Mouse (Mus musculus) R1 (cell line): ENCODE measurements around the gene Nyx.
"Not testable (repeated sequence)": the region's sequence is repeated elsewhere in the genome, so short reads cannot be mapped to it uniquely, and the experiment has no call there.

Source experiments
- DNase-seq: peaks from one replicate; pipeline ENCODE4 v3.0.0-alpha.2; 2018; ENCODE audit warnings: low read depth, low spot score

The Nyx gene

DNA sequence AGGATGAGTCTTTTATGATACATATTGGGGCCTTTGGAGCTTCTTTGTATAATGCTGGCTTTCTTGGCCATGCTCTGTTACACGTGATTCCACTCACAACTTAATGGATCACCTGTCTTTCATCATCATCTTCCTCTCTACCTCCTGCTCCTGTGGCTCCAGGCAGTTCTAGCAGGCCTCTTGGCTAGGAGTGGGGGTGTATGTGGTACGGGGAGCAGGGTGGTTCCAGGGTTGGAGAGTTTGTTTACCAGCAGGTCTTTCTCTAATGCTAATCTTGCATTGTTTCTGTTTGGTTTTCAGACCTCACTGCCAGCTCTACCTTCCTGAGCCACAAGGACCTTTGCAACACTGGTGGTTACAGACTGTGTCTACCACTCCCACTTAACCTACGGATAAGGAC is at the start of gene Nyx:
Gene Nyx (plus strand): TSS at position 301 of the 400 bp plus-strand sequence.
- no peak for DNase-seq

DNA sequence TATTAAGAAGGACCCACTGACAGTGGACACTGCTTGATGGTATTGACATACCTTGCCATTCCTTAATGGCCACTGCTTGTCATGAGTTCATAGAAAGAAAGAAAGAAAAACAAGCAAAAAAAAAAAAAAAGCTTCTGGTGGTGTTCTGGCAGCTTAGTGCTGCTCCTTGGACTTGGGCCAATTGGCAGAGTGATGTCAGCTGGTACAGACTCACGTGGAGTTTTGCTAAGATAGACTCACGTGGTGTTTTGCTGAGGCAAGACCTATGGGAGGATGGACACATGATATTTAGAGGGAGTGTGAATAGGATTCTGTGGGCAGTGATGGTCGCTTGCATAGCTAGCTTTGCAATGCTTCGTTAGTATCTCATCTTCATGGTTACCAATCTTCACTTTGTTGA is 43.9 kb upstream of the Nyx start:
- DNase-seq = no peak

DNA sequence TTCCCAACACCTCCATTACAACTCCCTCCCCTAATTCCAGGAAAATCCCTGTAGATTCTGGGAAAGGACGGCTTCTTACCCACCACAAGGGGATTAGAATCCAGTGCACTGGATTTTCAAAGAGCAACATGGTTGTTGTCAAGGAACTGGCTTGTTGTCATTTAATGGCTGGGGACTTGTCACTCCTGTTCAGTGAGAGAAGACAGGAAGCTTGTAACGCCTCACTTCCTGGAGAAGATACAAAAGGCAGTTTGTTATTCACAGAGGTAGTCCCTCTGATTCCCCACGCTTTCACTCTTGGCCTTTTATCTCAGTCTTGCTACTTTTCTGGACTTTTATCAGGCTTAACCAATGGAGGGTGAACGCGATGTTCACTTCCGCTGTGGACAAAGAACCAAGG is 34.5 kb upstream of the Nyx start:
- peak; percentile 72 for DNase-seq

DNA sequence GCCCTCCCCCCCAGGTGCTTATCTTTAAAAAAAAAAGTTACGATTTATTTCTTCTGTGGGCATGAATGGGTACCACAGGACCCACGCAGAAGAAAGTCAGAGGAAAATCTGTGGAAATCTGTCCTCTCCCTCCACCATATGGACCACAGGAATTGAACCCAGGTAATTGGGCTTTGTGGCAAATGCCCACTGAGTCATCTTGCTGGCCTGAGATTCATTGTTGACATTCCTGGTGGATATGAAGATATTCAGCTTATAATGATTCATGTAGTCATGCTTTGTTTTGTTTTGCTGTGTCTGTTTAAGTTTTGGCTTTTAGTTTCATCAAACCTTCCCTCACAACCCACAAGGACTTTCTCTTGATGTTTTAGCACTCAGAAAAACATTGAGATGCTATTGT is 29.9 kb upstream of the Nyx start:
- DNase-seq = not testable (repeated sequence)

DNA sequence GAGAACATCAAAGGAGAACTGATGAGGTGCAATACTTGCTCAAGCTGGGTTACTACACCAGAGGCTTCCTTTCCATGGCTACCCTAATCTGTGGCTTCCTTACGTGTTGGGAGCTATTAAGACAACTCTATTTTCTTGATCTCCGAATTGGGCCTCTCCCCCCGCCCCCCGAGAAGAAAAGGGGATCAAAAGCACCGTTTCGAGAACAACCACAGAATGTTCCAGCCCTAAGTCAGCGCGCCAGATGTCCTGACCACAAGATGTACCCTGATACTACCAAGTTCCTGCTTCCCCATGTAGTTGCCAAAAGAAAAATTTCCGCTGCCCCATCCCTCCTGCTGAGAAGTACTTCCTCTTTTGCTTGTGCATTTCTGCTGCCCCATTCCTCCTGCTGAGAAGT is 9.4 kb upstream of the Nyx start:
- peak; percentile 21 for DNase-seq

DNA sequence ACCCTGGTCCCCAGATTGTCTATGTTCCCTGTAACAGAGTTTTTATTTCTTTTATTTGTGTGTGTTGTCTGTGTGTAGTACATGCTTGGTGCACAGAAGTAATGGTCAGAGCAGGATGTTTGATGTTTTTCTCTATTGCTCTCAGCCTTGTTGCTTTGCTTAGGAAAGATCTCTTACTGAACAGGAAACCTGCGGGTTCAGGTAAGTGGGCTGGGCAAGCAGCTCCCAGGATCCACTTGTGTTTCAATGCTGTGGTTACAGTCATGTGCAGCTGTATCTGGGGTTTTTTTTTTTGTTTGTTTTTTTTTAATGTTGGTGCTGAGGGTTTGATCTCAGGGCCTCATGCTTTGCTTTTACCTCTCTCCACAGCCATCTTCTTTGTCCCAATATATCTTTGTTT is 7.1 kb upstream of the Nyx start:
- DNase-seq = no peak

DNA sequence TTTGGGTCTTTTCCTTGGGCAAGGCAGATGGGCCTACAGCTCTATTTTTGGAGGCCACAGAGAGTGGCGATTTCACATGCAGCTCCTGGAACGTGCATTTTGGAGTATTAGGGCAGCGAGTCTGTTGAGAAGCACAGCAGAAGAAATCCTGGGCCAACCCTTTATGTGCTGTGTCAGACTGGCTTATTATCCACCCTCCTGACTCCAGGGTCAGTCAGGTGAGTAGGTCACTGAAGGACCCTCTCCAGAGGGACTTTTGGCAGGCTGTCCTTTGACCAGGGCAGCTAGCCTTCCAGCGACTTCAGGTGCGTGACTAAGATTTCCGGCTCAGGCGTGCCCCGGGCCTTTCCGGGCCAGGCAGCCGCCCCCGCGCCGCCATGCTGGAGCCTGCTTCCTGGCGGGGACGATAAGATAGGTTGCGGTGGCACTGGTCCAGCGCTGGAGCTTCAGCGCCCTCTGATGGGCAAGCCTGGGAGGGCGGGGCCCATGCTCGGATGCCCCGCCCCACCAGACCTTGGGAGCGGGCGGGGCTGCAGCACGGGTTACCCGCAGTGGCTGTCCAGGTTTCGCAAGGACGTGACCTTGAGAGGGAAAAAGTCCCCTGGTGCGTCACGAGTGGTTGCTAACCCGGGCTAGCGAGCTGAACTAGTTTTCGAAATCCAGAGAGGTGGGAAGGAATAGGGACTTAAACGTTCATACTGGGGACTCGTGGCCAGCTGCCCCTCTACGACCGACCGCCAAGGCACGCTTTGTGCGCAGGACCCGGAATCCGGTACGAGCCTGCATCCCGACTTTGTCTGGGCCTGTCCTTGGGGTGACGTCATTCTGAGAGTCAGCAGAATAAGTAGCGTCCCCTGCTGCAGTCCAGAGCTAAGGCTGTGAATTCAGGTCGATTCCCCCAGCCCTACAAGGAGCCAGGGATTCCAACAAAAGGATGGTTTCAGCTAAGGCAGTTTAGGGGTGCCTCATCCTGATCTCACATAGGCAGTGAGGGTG is 4.3 kb upstream of the Nyx start:
- DNase-seq = peak; percentile 90

DNA sequence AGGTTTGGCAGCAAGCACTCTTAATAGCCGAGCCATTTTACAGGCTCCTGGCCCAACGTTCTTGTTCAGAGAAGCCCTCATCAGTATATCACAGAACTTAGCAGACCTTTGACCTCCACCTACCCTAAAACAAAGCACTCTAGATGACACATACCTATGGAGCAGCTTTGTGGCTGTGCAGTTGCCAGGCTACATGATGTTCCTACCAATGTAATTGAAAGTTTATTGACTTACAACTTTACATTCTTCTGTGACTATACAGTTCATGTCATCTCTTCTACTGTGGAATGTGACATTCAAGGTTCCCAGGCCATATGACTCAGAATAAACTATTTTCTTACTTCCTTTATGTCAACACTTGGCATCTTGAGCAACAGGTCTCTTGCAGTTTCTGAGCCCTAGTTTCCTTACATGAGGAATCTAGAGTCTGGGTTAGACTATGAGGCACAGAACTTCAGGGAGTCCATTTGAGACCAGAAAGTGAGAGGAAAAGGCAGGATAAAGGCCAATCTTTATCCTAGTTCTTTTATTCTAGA is 2.9 kb upstream of the Nyx start:
- DNase-seq = no peak

DNA sequence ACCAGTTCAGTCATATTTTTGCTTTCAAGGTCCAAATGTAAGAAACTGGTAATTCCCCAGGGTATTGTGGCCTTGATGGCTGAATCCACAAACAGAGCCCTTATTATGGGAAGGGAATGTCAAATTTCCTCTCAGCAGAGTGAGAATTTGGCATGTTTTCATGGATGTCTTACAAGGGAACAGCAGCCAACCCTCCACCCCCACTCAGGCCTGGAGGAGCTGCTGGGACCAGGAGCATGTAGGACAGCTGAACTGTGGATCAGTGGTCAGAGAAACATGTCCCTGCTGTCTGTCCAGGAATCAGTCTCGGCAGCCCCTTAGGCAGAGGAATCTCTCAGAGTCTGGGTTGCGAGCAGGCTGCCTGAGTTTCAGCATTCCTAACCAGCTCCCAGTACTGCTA is 771 bp downstream of the Nyx start:
- DNase-seq = no peak

DNA sequence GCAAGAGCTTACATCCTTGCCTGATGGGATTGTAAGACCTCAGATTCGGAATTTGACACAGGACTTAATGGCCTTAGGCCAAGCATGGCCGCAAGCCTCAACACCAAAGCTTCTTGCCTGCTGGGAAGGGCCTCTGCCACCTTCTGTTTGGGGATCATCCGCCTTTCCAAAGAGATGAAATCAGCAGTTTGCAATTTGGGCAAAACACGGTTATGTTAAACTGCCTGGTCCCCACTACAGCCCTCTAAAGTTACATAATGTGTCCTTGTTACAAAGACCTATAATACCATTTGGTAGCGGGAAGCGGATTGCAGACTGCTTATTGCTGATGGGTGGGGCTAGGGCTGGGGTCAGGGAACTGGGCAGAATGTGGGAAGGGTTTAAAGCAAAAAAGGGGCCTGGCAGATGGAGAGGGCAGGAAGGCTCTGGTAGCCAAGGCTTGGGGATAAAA is 1.2 kb downstream of the Nyx start:
- DNase-seq = no peak

DNA sequence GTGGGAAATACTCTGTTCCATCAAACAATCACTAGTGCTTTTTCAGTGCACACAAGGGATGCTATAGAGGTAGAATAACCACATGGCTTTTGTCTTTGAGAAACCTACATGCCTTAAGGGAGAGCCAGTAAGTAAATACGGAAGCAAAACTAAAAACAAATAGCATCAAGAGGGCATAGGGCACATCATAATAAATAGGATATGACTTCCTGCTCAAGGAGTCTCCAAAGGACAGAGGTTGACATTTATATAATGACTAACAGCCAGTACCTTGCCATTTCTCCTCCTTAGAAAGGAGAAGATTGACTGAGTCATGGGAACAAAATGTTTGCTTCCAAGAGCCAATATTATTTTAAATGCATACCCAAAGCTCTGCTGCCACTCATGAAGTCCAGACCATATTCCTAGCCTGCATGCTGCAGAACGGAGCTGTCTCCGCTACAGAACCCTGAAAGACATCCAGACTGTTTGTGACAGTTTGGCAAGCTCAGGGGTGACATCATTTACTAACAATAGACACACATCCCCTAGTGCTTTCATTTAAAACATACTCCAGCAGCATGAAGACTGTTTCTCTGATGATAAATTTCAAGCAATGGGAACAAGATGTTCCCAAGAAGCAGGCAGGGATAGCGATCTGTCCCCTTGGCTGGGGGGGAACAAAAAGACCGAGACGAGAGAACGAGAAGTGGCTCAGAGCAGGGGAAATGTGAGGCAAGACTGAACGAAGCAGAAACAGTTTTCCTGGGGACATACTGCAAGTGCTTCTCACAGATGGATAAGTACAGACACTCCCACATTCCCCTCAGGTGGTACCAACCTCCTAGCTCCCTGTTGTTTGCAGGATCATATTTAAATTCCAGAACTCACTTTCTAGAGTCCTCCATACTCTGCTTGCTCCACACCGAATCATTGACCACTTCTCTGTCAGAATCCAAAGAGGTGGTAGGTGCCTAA is 3.5 kb downstream of the Nyx start:
- no peak for DNase-seq

DNA sequence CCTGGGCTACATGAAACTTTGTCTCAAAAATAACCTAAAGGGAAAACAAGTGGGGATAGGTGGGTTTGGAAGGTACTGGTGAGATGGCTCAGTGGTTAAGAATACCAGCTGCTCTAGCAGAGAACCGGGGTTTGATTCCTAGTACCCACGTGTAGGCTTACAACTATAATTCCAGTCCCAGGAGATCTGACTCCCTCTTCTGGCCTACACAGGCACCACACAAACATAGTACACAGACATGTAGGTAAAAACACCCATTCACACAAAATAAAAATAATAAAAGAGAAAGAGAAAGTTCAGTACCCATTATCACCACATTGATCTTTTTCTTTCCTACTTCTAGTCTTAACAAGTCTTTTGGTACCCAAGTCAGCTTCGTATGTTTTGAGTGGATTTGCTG is 6.0 kb downstream of the Nyx start:
- peak; percentile 43 for DNase-seq

DNA sequence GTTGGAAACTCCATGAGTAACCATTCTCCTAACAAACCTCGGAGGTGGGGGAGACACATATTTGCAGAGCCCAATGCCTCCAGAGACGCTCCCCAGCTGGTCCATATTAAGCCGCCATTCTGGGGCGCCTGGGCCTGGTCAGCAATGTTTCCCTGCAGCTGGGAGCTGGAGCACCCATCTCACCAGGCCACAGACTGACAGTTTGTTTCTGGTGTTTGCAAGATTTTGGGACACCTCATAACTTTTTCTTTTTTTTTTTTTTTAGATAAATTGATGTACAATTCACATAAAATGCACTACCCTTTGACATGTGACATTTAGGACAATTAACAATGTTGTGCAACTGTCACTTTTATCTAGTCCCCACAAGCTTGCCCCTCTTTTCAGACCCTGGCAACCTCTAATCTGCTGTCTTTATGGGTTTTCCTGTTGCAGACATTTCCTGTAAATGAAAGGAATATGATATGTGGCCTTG is 6.9 kb downstream of the Nyx start:
- DNase-seq = no peak

DNA sequence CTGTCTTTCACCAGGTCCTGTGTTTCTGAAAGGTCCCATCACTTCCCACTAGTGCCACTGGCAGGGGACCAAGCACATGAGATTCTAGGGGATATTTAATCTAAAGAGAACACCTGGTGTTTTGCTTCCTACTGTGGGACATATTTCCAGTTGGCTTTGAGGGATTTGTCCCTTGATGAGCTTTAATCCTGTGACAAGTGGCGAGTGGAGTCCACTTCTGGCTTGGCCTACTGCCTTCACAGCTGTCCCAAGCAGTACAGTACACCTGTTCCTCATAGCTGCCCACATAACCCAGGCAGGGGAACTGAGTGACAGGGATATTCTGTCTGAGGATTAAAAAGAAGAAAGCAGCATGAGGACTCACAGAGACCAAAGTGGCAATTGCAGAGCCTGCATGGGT is 9.5 kb downstream of the Nyx start:
- DNase-seq = no peak

DNA sequence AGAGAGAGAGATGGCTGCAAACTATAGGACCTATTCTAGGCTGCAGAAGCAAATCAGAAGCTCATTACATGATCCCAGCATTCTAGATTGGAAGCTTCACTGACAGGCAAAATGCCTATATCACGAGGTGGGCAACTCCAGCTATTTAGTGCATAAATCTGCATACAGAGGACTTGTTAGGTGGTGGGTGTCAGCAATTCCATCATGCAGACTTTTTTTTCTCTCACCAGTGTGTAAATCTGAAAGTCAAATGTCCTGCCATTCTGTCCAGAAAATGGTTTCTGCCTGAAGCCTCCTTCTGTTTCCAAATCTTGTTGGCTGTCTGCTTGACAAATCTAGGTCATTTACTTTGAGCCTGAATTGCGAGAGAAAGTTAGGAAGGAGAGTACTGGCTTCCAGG is 11.7 kb downstream of the Nyx start:
- no peak for DNase-seq

DNA sequence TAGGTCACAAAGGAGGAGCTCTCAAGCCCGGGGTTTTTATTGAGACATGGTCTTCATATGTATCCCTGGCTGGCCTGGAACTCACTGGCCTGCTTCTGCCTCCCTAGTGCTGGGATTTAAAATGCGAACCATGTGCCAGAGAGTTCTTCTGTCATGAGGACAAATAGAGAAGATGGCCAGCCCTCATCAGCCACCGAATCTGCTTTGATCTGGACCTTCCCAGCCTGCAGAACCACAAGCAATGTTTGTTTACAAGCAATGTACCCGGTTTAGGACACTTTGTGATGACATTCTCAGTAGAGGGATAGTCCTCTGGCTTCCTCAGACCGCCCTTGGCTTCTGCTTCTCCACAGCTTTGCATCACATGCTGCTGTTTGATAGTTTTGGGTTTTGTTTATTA is 12.4 kb downstream of the Nyx start:
- no peak for DNase-seq

DNA sequence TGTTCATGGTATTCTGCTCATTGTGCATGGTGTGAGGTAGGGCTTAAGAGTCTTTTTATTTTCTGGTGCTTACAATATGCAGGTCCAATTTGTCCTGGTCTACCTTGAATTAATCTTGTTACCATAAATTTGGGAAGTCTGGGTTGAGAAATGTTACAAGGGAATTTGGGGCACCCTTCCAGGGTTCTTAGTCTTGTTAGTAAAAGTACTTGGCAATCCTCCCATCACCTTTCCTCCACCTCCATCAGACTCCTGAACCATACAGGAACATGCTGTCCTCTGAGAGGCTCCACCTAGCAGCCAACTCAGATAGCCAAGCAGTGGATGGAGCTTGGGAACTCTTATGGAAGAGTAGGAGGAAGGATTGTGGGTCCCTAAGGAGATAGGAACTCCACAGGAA is 13.7 kb downstream of the Nyx start:
- no peak for DNase-seq

DNA sequence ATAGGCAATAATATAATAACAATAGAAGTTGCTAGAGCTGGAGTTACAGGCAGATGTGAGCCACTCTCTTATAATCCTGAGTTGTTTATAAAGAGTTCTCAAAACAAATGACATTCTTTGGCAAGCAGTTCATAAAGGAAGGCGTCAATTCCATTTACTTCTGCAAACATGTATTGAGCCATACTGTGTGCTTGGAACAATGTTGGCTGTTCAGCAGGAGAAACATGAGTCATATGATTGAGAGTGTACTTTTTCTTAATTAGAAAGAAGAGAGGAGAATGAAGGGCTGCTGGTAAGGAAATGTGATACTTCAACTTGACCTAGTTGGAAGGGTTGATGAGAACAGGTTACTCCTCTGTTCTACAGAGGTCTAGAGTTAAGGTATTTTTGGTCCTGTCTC is 16.7 kb downstream of the Nyx start:
- no peak for DNase-seq

DNA sequence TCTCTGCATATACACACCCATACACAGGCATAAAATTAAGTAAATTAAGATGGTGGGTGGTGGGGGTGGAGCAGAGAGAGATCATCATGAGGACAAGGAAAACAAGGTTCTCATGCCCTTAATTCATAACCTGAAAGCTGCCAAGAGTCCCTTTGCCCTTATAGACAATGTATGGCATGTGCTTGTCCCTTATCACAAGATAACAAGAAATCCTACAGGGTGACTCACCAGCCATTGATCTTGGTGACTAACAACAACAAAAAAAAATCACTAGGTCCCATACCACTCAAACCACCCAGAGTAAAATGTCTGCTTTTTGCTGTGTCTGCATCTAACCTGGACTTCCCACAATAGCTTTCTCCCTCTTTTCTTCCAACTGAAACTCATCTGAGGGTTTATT is 18.5 kb downstream of the Nyx start:
- no peak for DNase-seq

DNA sequence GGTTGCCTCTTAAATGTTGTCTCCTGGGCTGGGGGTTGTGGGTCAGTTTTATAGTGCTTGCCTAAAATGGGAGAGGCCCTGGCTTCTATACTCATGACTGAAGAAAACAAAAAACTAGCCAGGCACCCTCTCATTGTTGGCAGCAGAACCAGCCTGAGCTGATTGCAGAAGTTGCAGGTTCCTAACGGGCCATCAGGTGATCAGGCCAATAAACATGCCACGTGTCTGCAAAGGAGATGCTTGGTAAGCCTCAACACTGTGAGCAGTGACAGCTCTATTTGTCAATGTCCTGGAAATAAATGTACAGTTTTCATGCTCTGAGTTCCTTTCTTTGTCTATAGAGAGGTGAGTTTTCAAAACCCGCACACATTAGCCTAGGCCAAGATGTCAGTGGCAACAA is 23.1 kb downstream of the Nyx start:
- no peak for DNase-seq

DNA sequence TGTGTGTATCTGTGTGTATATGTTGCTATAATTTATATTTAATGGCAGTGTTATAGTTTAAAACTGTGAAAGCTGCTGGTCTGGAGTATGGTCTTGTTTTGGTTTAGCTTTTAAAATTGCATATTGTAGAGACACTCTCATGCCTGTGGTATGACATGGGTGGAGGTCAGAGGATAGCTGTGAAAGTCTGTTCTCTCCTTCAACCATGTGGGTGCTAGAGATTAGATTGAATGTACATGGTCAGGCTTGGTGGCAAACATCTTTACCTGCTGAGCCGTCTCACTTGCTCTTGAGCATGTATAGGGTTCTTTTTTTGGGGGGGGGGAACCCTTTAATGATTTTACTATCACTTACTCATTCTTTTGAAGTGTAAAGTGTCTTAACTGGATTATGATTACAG is 23.9 kb downstream of the Nyx start:
- no peak for DNase-seq

DNA sequence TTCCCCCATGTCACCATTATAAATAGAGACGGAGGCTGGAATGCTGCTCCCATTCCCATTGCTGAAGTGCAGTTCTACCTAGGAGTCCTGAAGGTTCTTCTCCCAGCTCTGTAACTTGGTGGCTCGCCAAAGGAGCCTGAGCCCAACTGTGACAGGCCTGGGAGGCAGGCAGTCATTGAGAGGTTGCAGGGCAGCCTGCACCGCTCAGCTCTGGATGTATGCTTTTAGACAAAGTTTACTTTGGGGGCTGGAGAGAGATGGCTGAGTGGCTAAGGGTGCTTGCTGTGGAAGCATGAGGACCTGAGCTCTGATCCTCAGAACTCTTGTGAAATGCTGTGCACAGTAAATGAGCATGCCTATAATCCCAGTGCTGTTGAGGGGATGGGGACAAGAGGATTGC is 25.0 kb downstream of the Nyx start:
- DNase-seq = no peak
